ENCODE assay signal across 27 mouse cellular contexts in genomic region chr11:33175768-33176167, GRCm38 (mm10). TPM values are rescaled to one million over a fixed set of nuclear protein-coding genes. Genes with fewer than 3 reads are reported as not detected.
A peak's percentile ranks its signal among the peaks of the same experiment; 100 is the strongest.
DNase-seq lines count a peak whose midpoint lies in the region; ATAC-seq lines count a peak whose summit lies in the region.
"Had no signal": no experiment of that assay in that cellular context is flagged by ENCODE, and none has a peak within 500 bp of the region (broad histone marks: within the 10 kb centered on the region; RNA-seq: fewer than 3 reads in every experiment).

No protein-coding gene starts in this region.

- H3K4me2 ChIP-seq in intestine, embryonic 14.5 days (ENCODE audit: low read length), result no peak overlapping the region
- no peak overlapping the region for H3K4me2 ChIP-seq in intestine, embryonic 15.5 days (replicated peaks)
- H3K4me2 ChIP-seq in neural tube, embryonic 13.5 days, result no peak overlapping the region
- H3K4me2 ChIP-seq: embryonic facial prominence, embryonic 13.5 days; embryonic facial prominence, embryonic 15.5 days; forebrain, embryonic 12.5 days had no signal

- H3K9me3 ChIP-seq in intestine, embryonic 14.5 days (ENCODE audit: control insufficient read depth, low read length), result no peaks in the 10 kb centered on the region
- H3K9me3 ChIP-seq in intestine, embryonic 15.5 days, result no peaks in the 10 kb centered on the region
- H3K9me3 ChIP-seq in neural tube, embryonic 13.5 days, result no peaks in the 10 kb centered on the region
- H3K9me3 ChIP-seq: embryonic facial prominence, embryonic 13.5 days; embryonic facial prominence, embryonic 15.5 days; forebrain, embryonic 10.5 days; forebrain, embryonic 12.5 days; G1E had no signal

- no peak overlapping the region for H3K4me3 ChIP-seq in intestine, embryonic 14.5 days (ENCODE audit: low read depth, low read length)
- no peak overlapping the region for H3K4me3 ChIP-seq in intestine, embryonic 15.5 days (replicated peaks)
- no peak overlapping the region for H3K4me3 ChIP-seq in neural tube, embryonic 13.5 days
- H3K4me3 ChIP-seq: embryonic facial prominence, embryonic 13.5 days; embryonic facial prominence, embryonic 15.5 days; erythroblast, embryonic 14.5 days; forebrain, embryonic 10.5 days; forebrain, embryonic 12.5 days had no signal

- no peak for ATAC-seq in intestine, embryonic 14.5 days (replicated peaks; ENCODE audit: low FRiP score, low TSS enrichment, low read depth)
- no peak for ATAC-seq in intestine, embryonic 15.5 days
- peak; percentile 15; the same call in 1 of the 2 replicates for ATAC-seq in neural tube, embryonic 13.5 days (ENCODE audit: low read depth)
- ATAC-seq: activated CD4-positive, CD25-positive, alpha-beta regulatory T cell, adult 4 months; CD4-positive, CD25-positive, alpha-beta regulatory T cell, adult 4 months had no signal

- no peaks in the 10 kb centered on the region for H3K36me3 ChIP-seq in intestine, embryonic 14.5 days (ENCODE audit: control insufficient read depth, insufficient read depth, low read length)
- H3K36me3 ChIP-seq in intestine, embryonic 15.5 days, result no peaks in the 10 kb centered on the region
- H3K36me3 ChIP-seq in neural tube, embryonic 13.5 days, result no peaks in the 10 kb centered on the region
- H3K36me3 ChIP-seq: embryonic facial prominence, embryonic 13.5 days; embryonic facial prominence, embryonic 15.5 days; forebrain, embryonic 10.5 days; forebrain, embryonic 12.5 days; G1E had no signal

- 51% methylated on average over 2 of the region's 3 CpGs for WGBS in intestine, embryonic 14.5 days
- 45% methylated on average over 2 of the region's 3 CpGs for WGBS in intestine, embryonic 15.5 days
- 60% methylated on average over 2 of the region's 3 CpGs for WGBS in neural tube, embryonic 13.5 days

- no peak overlapping the region for H3K9ac ChIP-seq in intestine, embryonic 14.5 days (ENCODE audit: low read length)
- H3K9ac ChIP-seq in intestine, embryonic 15.5 days, result no peak overlapping the region
- no peak overlapping the region for H3K9ac ChIP-seq in neural tube, embryonic 13.5 days
- H3K9ac ChIP-seq: embryonic facial prominence, embryonic 13.5 days; embryonic facial prominence, embryonic 15.5 days; forebrain, embryonic 12.5 days had no signal

- no peak overlapping the region for H3K27ac ChIP-seq in intestine, embryonic 14.5 days (ENCODE audit: low read depth)
- H3K27ac ChIP-seq in intestine, embryonic 15.5 days, result no peak overlapping the region
- H3K27ac ChIP-seq in neural tube, embryonic 13.5 days (replicated peaks), result no peak overlapping the region
- H3K27ac ChIP-seq: embryonic facial prominence, embryonic 13.5 days; embryonic facial prominence, embryonic 15.5 days; forebrain, embryonic 10.5 days; forebrain, embryonic 12.5 days had no signal

- peaks cover 23% of the 10 kb centered on the region for H3K27me3 ChIP-seq in intestine, embryonic 14.5 days (replicated peaks; ENCODE audit: control insufficient read depth, insufficient read depth, low read length)
- H3K27me3 ChIP-seq in intestine, embryonic 15.5 days (replicated peaks), result peaks cover 13% of the 10 kb centered on the region
- H3K27me3 ChIP-seq in neural tube, embryonic 13.5 days, result peaks cover 24% of the 10 kb centered on the region; the same call in 1 of the 2 replicates
- H3K27me3 ChIP-seq: CH12.LX had no signal

- DNase-seq in heart, adult 11 months, result peak; percentile 74
- DNase-seq in heart, postnatal 36 days, result no peak
- DNase-seq in intestine, embryonic 14.5 days (ENCODE audit: low spot score), result peak; percentile 45
- DNase-seq in neural tube, embryonic 10.5 days (ENCODE audit: extremely low spot score, low spot score), result no peak
- DNase-seq: adrenal gland, adult 2 months; adrenal gland, postnatal 10 days; adrenal gland, postnatal 25 days; cerebellum, adult 11 months; cerebellum, adult 18-20 months; cerebellum, adult 9-11 months; cerebellum, postnatal 14 days; cerebellum, postnatal 36 days; embryo, embryonic 11 days had no signal

- H3K4me1 ChIP-seq in intestine, embryonic 14.5 days (replicated peaks; ENCODE audit: control insufficient read depth, insufficient read depth, low read length), result peaks cover 4% of the 10 kb centered on the region; the same call in 1 of the 2 replicates
- H3K4me1 ChIP-seq in intestine, embryonic 15.5 days (replicated peaks), result no peaks in the 10 kb centered on the region
- peaks cover 17% of the 10 kb centered on the region for H3K4me1 ChIP-seq in neural tube, embryonic 13.5 days (replicated peaks)

- intact Hi-C loops in heart, postnatal 36 days (cut with DNase I), result loop anchor here (1.0 to 5.0 kb wide), 4 partner anchors 120 to 545 kb away; no protein-coding TSS in a partner anchor

RNA-seq across cellular contexts. Expression of gene Npm1, which starts 12.8 kb away (rescaled TPM):
- total RNA-seq in heart, postnatal 36 days (2021), result 100 to 1,000 TPM; 132 to 163 TPM
- 1,263 and 1,282 TPM in 2 replicates for polyA plus RNA-seq in intestine, embryonic 14.5 days (2014; fragmentation: Nextera tagmentation; extraction: Ambion mirVana)
- polyA plus RNA-seq in intestine, embryonic 15.5 days (2015; fragmentation: Nextera tagmentation; extraction: Ambion mirVana), result 950 and 1,035 TPM in 2 replicates
- polyA plus RNA-seq in neural tube, embryonic 13.5 days (2015; fragmentation: Nextera tagmentation; extraction: Ambion mirVana), result 495 and 526 TPM in 2 replicates

RNA-seq across cellular contexts. Expression of gene Tlx3, which starts 27.6 kb away (rescaled TPM):
- not detected for total RNA-seq in heart, postnatal 36 days (2021)
- polyA plus RNA-seq in intestine, embryonic 14.5 days (2014; fragmentation: Nextera tagmentation; extraction: Ambion mirVana), result 0.15 and 0.19 TPM in 2 replicates
- polyA plus RNA-seq in intestine, embryonic 15.5 days (2015; fragmentation: Nextera tagmentation; extraction: Ambion mirVana), result 0.21 and 0.26 TPM in 2 replicates
- 53.2 and 55.7 TPM in 2 replicates for polyA plus RNA-seq in neural tube, embryonic 13.5 days (2015; fragmentation: Nextera tagmentation; extraction: Ambion mirVana)
- total RNA-seq: CH12.LX; common myeloid progenitor, adult 5-6 weeks; G1E had no signal
- polyA plus RNA-seq: activated CD4-positive, CD25-positive, alpha-beta regulatory T cell, adult 4 months; CD4-positive, CD25-positive, alpha-beta regulatory T cell, adult 4 months; forebrain, embryonic 10.5 days; forebrain, embryonic 14.5 days; forebrain, embryonic 16.5 days had no signal

RNA-seq across cellular contexts. Expression of gene Fgf18, which starts 28.6 kb away (rescaled TPM):
- 1 to 10 TPM; 2.8 to 3.1 TPM for total RNA-seq in heart, postnatal 36 days (2021)
- polyA plus RNA-seq in intestine, embryonic 14.5 days (2014; fragmentation: Nextera tagmentation; extraction: Ambion mirVana), result 1.5 and 2.1 TPM in 2 replicates
- polyA plus RNA-seq in intestine, embryonic 15.5 days (2015; fragmentation: Nextera tagmentation; extraction: Ambion mirVana), result 1.9 and 2.4 TPM in 2 replicates
- 10.1 and 10.8 TPM in 2 replicates for polyA plus RNA-seq in neural tube, embryonic 13.5 days (2015; fragmentation: Nextera tagmentation; extraction: Ambion mirVana)
- total RNA-seq: CH12.LX; common myeloid progenitor, adult 5-6 weeks; G1E had no signal
- polyA plus RNA-seq: activated CD4-positive, CD25-positive, alpha-beta regulatory T cell, adult 4 months; CD4-positive, CD25-positive, alpha-beta regulatory T cell, adult 4 months; erythroblast, embryonic 14.5 days; G1E had no signal

Comparison
In these comparisons a context has a peak if more than half of its experiments do, and no peak if none do; other contexts are left out.
1. DNase-seq: peak in heart, adult 11 months (single experiment) and intestine, embryonic 14.5 days (single experiment); none in heart, postnatal 36 days (0 of 2) and neural tube, embryonic 10.5 days (single experiment).
2. RNA of gene Tlx3, which starts 27.6 kb away (polyA plus RNA-seq): 53.2 to 55.7 TPM in neural tube, embryonic 13.5 days; 0.21 to 0.26 TPM in intestine, embryonic 15.5 days and 0.15 to 0.19 TPM in intestine, embryonic 14.5 days; every median in the first group is over 10 times any median in the second.